Mouse (Mus musculus): ENCODE measurements around the gene Nf1.

Nf1 gene

GRCm38 (mm10) chr11:79584191-79584590, 244.7 kb downstream of the Nf1 start:
- peak; percentile 83 for DNase-seq (ENCODE audit: low spot score)

- peak; percentile 64 for DNase-seq (ENCODE audit: low spot score)
These were observed 250.0 kb downstream of the Nf1 start for GRCm38 (mm10) chr11:79589317-79590075.

GRCm38 (mm10) chr11:79590664-79591590, 251.4 kb downstream of the Nf1 start, which contains the start of gene Rab11fip4:
Rab11fip4 (plus strand) TSS chr11:79591212.
- peak; percentile 52 for DNase-seq (ENCODE audit: low spot score)

GRCm38 (mm10) chr11:79591591-79591975, 252.1 kb downstream of the Nf1 start:
- no peak for DNase-seq (ENCODE audit: low spot score)

- DNase-seq (ENCODE audit: low spot score), result peak; percentile 78
These were observed 254.0 kb downstream of the Nf1 start for GRCm38 (mm10) chr11:79593495-79593894.

GRCm38 (mm10) chr11:79610454-79610853, 271.0 kb downstream of the Nf1 start:
- DNase-seq (ENCODE audit: low spot score), result no peak

- DNase-seq (ENCODE audit: low spot score), result peak; percentile 51
These were observed 271.6 kb downstream of the Nf1 start for GRCm38 (mm10) chr11:79611011-79611666.

- no peak for DNase-seq (ENCODE audit: low spot score)
These were observed 272.6 kb downstream of the Nf1 start for GRCm38 (mm10) chr11:79612046-79612600.

GRCm38 (mm10) chr11:79613084-79613483, 273.6 kb downstream of the Nf1 start:
- peak; percentile 43 for DNase-seq (ENCODE audit: low spot score)

GRCm38 (mm10) chr11:79613711-79614110, 274.2 kb downstream of the Nf1 start:
- DNase-seq (ENCODE audit: low spot score), result no peak

- no peak for DNase-seq (ENCODE audit: low spot score)
These were observed 275.4 kb downstream of the Nf1 start for GRCm38 (mm10) chr11:79614880-79615279.

- no peak for DNase-seq (ENCODE audit: low spot score)
These were observed 276.4 kb downstream of the Nf1 start for GRCm38 (mm10) chr11:79615871-79616270.

GRCm38 (mm10) chr11:79617991-79618390, 278.5 kb downstream of the Nf1 start:
- no peak for DNase-seq (ENCODE audit: low spot score)

- DNase-seq (ENCODE audit: low spot score), result no peak
These were observed 283.5 kb downstream of the Nf1 start for GRCm38 (mm10) chr11:79623029-79623428.

- DNase-seq (ENCODE audit: low spot score), result peak; percentile 68
These were observed 285.4 kb downstream of the Nf1 start for GRCm38 (mm10) chr11:79624801-79625302.

- DNase-seq (ENCODE audit: low spot score), result peak; percentile 44
These were observed 289.2 kb downstream of the Nf1 start for GRCm38 (mm10) chr11:79628716-79629115.

GRCm38 (mm10) chr11:79629752-79630374, 290.4 kb downstream of the Nf1 start:
- DNase-seq (ENCODE audit: low spot score), result no peak

- peak; percentile 60 for DNase-seq (ENCODE audit: low spot score)
These were observed 291.0 kb downstream of the Nf1 start for GRCm38 (mm10) chr11:79630521-79630920.

Data from embryo, embryonic 10 days (tissue).